10 mouse cellular contexts compared by ENCODE assay signal in genomic region chr2:56109531-56109930, GRCm38 (mm10).
A peak's percentile ranks its signal among the peaks of the same experiment; 100 is the strongest.
DNase-seq lines count a peak whose midpoint lies in the region; ATAC-seq and TF ChIP-seq lines count a peak whose summit lies in the region.
"Had no signal": no experiment of that assay in that cellular context is flagged by ENCODE, and none has a peak within 500 bp of the region (broad histone marks: within the 10 kb centered on the region; RNA-seq: fewer than 3 reads in every experiment).

No protein-coding gene starts in this region.

- no peaks in the 10 kb centered on the region for H3K27me3 ChIP-seq in lung, postnatal 0 days (replicated peaks; ENCODE audit: insufficient read depth, low read length)

- WGBS in lung, postnatal 0 days, result 41% methylated on average over 3 of the region's 3 CpGs

- no peak overlapping the region for H3K4me3 ChIP-seq in gastrocnemius, adult 2 months
- H3K4me3 ChIP-seq in lung, postnatal 0 days (ENCODE audit: low read depth, low read length), result no peak overlapping the region
- H3K4me3 ChIP-seq: myocyte had no signal

- H3K27ac ChIP-seq in gastrocnemius, adult 2 months, result no peak overlapping the region
- H3K27ac ChIP-seq in lung, postnatal 0 days (ENCODE audit: low read length), result no peak overlapping the region
- H3K27ac ChIP-seq: liver, embryonic 14.5 days had no signal

- TF ChIP-seq CTCF in gastrocnemius, adult 2 months (IDR thresholded peaks at IDR 0.05), result peak; percentile 27; the same call in 1 of the 2 replicates
- TF ChIP-seq CTCF in lung, postnatal 0 days (IDR thresholded peaks at IDR 0.05), result peak; percentile 38

- DNase-seq in gastrocnemius, adult 2 months, result no peak
- no peak for DNase-seq in gastrocnemius, adult 18-20 months (ENCODE audit: low spot score)
- DNase-seq in lung, postnatal 0 days (ENCODE audit: low spot score), result no peak
- DNase-seq in lung, postnatal 4 days, result no peak
- DNase-seq in brain, embryonic 18.5 days (ENCODE audit: low read depth, low spot score), result peak; percentile 49
- peak; percentile 73 for DNase-seq in retina, embryonic 14.5 days (ENCODE audit: low spot score)
- no peak for DNase-seq in urinary bladder, adult 18-20 months (ENCODE audit: low spot score in 2 of 2)
- no peak for DNase-seq in adrenal gland, postnatal 14 days

- no peaks in the 10 kb centered on the region for H3K9me3 ChIP-seq in lung, postnatal 0 days (ENCODE audit: low read length)

- H3K9ac ChIP-seq in lung, postnatal 0 days (replicated peaks; ENCODE audit: low read depth), result no peak overlapping the region
- H3K9ac ChIP-seq: liver, embryonic 14.5 days had no signal

- no peak for ATAC-seq in lung, postnatal 0 days

- no peak for TF ChIP-seq EP300 in lung, postnatal 0 days (IDR thresholded peaks at IDR 0.05)

- H3K4me2 ChIP-seq in lung, postnatal 0 days (replicated peaks; ENCODE audit: low read depth, low read length), result no peak overlapping the region

- no peaks in the 10 kb centered on the region for H3K4me1 ChIP-seq in lung, postnatal 0 days (ENCODE audit: insufficient read depth, low read depth, low read length)

- no peaks in the 10 kb centered on the region for H3K36me3 ChIP-seq in lung, postnatal 0 days (ENCODE audit: insufficient read depth, low read length)

- intact Hi-C loops in gastrocnemius, adult 2 months (cut with DNase I), result no loop called here

Comparison
In these comparisons a context has a peak if more than half of its experiments do, and no peak if none do; other contexts are left out.
1. DNase-seq: peak in brain, embryonic 18.5 days (single experiment) and retina, embryonic 14.5 days (single experiment); none in gastrocnemius, adult 2 months (single experiment), gastrocnemius, adult 18-20 months (single experiment), lung, postnatal 0 days (single experiment), lung, postnatal 4 days (0 of 2), urinary bladder, adult 18-20 months (0 of 2) and adrenal gland, postnatal 14 days (single experiment).